Mouse (Mus musculus): ENCODE measurements around the gene Gm9970. TPM values are rescaled to one million over a fixed set of nuclear protein-coding genes. Genes with fewer than 3 reads are reported as not detected.

Gm9970 gene
- polyA plus RNA-seq, 1 experiment from 2014 or later, result 0.83 TPM

GRCm38 (mm10) chr5:31200327-31200768, 40.7 kb downstream of the Gm9970 start:
- H3K9ac ChIP-seq, result no peak overlapping the region
- no peaks in the 10 kb centered on the region for H3K27me3 ChIP-seq
- WGBS, result 84% methylated on average over 27 of the region's 27 CpGs

GRCm38 (mm10) chr5:31199893-31200292, 41.1 kb downstream of the Gm9970 start:
- WGBS, result 68% methylated on average over 9 of the region's 9 CpGs
- peak overlapping the region; percentile 5; the same call in 1 of the 2 replicates for H3K4me3 ChIP-seq (replicated peaks)

More at GRCm38 (mm10) chr5:31200327-31200768, 40.7 kb downstream of the Gm9970 start:
- Histone ChIP-seq H3K4me3 (replicated peaks) (peak overlapping the region; percentile 94), H3K4me2 (peak overlapping the region; percentile 76), H3K27ac (peak overlapping the region; percentile 51), H3K9me3 (replicated peaks) (peaks cover 4% of the 10 kb centered on the region), H3K36me3 (peaks cover 83% of the 10 kb centered on the region), H3K4me1 (peaks cover 33% of the 10 kb centered on the region)
- ATAC-seq (replicated peaks; ENCODE audit: low FRiP score), result 0 out of 2 replicates have a peak, but pooled peaks have one; percentile 9

GRCm38 (mm10) chr5:31199321-31199892, 41.6 kb downstream of the Gm9970 start:
- H3K27me3 ChIP-seq, result no peaks in the 10 kb centered on the region
- peaks cover 83% of the 10 kb centered on the region for H3K36me3 ChIP-seq

More at GRCm38 (mm10) chr5:31199893-31200292, 41.1 kb downstream of the Gm9970 start:
- H3K4me1 ChIP-seq, result peaks cover 33% of the 10 kb centered on the region
- no peaks in the 10 kb centered on the region for H3K27me3 ChIP-seq
- H3K9ac ChIP-seq, result no peak overlapping the region
- H3K36me3 ChIP-seq, result peaks cover 83% of the 10 kb centered on the region
- ATAC-seq (replicated peaks; ENCODE audit: low FRiP score), result no peak
- peak overlapping the region; percentile 51 for H3K27ac ChIP-seq
- peak overlapping the region; percentile 76; the same call in 1 of the 2 replicates for H3K4me2 ChIP-seq
- H3K9me3 ChIP-seq (replicated peaks), result peaks cover 4% of the 10 kb centered on the region

GRCm38 (mm10) chr5:31198616-31199320, 42.3 kb downstream of the Gm9970 start:
- WGBS, result 81% methylated on average over 5 of the region's 5 CpGs
- peaks cover 4% of the 10 kb centered on the region for H3K9me3 ChIP-seq (replicated peaks)
- H3K27me3 ChIP-seq, result no peaks in the 10 kb centered on the region
- ATAC-seq (replicated peaks; ENCODE audit: low FRiP score), result no peak
- no peak overlapping the region for H3K27ac ChIP-seq
- H3K9ac ChIP-seq, result no peak overlapping the region
- peaks cover 77% of the 10 kb centered on the region for H3K36me3 ChIP-seq
- no peak overlapping the region for H3K4me2 ChIP-seq
- H3K4me1 ChIP-seq, result peaks cover 44% of the 10 kb centered on the region
- H3K4me3 ChIP-seq (replicated peaks), result no peak overlapping the region

More at GRCm38 (mm10) chr5:31199321-31199892, 41.6 kb downstream of the Gm9970 start:
- peak overlapping the region; percentile 51; the same call in 1 of the 2 replicates for H3K27ac ChIP-seq
- H3K4me3 ChIP-seq (replicated peaks), result no peak overlapping the region
- no peak overlapping the region for H3K9ac ChIP-seq
- WGBS, result 92% methylated on average over 19 of the region's 19 CpGs
- H3K9me3 ChIP-seq (replicated peaks), result peaks cover 4% of the 10 kb centered on the region
- no peak for ATAC-seq (replicated peaks; ENCODE audit: low FRiP score)
- peaks cover 37% of the 10 kb centered on the region for H3K4me1 ChIP-seq
- H3K4me2 ChIP-seq, result no peak overlapping the region

- Histone ChIP-seq H3K4me3 (replicated peaks) (no peak overlapping the region), H3K4me1 (peaks cover 43% of the 10 kb centered on the region), H3K9me3 (replicated peaks) (peaks cover 4% of the 10 kb centered on the region), H3K9ac (no peak overlapping the region), H3K27ac (no peak overlapping the region), H3K4me2 (no peak overlapping the region), H3K36me3 (peaks cover 71% of the 10 kb centered on the region), H3K27me3 (no peaks in the 10 kb centered on the region)
- ATAC-seq (replicated peaks; ENCODE audit: low FRiP score), result no peak
- WGBS, result 73% methylated on average over 9 of the region's 9 CpGs
These were observed 42.9 kb downstream of the Gm9970 start for GRCm38 (mm10) chr5:31198170-31198569.

- H3K4me3 ChIP-seq (replicated peaks), result no peak overlapping the region
- WGBS, result 90% methylated on average over 12 of the region's 12 CpGs
- peaks cover 4% of the 10 kb centered on the region for H3K9me3 ChIP-seq (replicated peaks)
- peaks cover 39% of the 10 kb centered on the region for H3K4me1 ChIP-seq
- no peaks in the 10 kb centered on the region for H3K27me3 ChIP-seq
- peaks cover 64% of the 10 kb centered on the region for H3K36me3 ChIP-seq
- no peak overlapping the region for H3K9ac ChIP-seq
- no peak overlapping the region for H3K4me2 ChIP-seq
- ATAC-seq (replicated peaks; ENCODE audit: low FRiP score), result no peak
- no peak overlapping the region for H3K27ac ChIP-seq
These were observed 44.0 kb downstream of the Gm9970 start for GRCm38 (mm10) chr5:31197072-31197471.

- no peak for ATAC-seq (replicated peaks; ENCODE audit: low FRiP score)
These were observed 44.8 kb downstream of the Gm9970 start for GRCm38 (mm10) chr5:31196207-31196606.

GRCm38 (mm10) chr5:31195671-31196070, 45.4 kb downstream of the Gm9970 start:
- 93% methylated on average over 4 of the region's 4 CpGs for WGBS
- no peaks in the 10 kb centered on the region for H3K27me3 ChIP-seq
- peaks cover 69% of the 10 kb centered on the region for H3K36me3 ChIP-seq
- no peak overlapping the region for H3K9ac ChIP-seq
- no peak overlapping the region for H3K27ac ChIP-seq
- H3K4me2 ChIP-seq, result no peak overlapping the region
- H3K9me3 ChIP-seq (replicated peaks), result peaks cover 4% of the 10 kb centered on the region
- no peak for ATAC-seq (replicated peaks; ENCODE audit: low FRiP score)
- peaks cover 37% of the 10 kb centered on the region for H3K4me1 ChIP-seq
- H3K4me3 ChIP-seq (replicated peaks), result 0 out of 2 replicates have a peak overlapping the region, but pooled peaks have one; percentile 10

More at GRCm38 (mm10) chr5:31196207-31196606, 44.8 kb downstream of the Gm9970 start:
- Histone ChIP-seq H3K4me1 (peaks cover 43% of the 10 kb centered on the region), H3K4me2 (no peak overlapping the region), H3K27me3 (no peaks in the 10 kb centered on the region), H3K9me3 (replicated peaks) (peaks cover 4% of the 10 kb centered on the region), H3K27ac (no peak overlapping the region), H3K4me3 (replicated peaks) (no peak overlapping the region), H3K36me3 (peaks cover 65% of the 10 kb centered on the region), H3K9ac (no peak overlapping the region)
- WGBS, result 90% methylated on average over 10 of the region's 10 CpGs

- ATAC-seq (replicated peaks; ENCODE audit: low FRiP score), result no peak
- peak overlapping the region; percentile 95; the same call in 1 of the 2 replicates for H3K4me3 ChIP-seq (replicated peaks)
- 92% methylated on average over 16 of the region's 16 CpGs for WGBS
These were observed 46.2 kb downstream of the Gm9970 start for GRCm38 (mm10) chr5:31194486-31195485.

GRCm38 (mm10) chr5:31193631-31194281, 47.3 kb downstream of the Gm9970 start:
- Histone ChIP-seq H3K36me3 (peaks cover 68% of the 10 kb centered on the region), H3K9me3 (replicated peaks) (no peaks in the 10 kb centered on the region), H3K4me2 (peak overlapping the region; percentile 76), H3K27me3 (no peaks in the 10 kb centered on the region), H3K4me3 (replicated peaks) (peak overlapping the region; percentile 95), H3K4me1 (peaks cover 22% of the 10 kb centered on the region), H3K27ac (peak overlapping the region; percentile 94), H3K9ac (peak overlapping the region; percentile 87)
- ATAC-seq (replicated peaks; ENCODE audit: low FRiP score), result no peak
- 11% methylated on average over 25 of the region's 25 CpGs for WGBS

More at GRCm38 (mm10) chr5:31194486-31195485, 46.2 kb downstream of the Gm9970 start:
- Histone ChIP-seq H3K9ac (0 out of 2 replicates have a peak overlapping the region, but pooled peaks have one; percentile 87), H3K27ac (no peak overlapping the region), H3K9me3 (replicated peaks) (no peaks in the 10 kb centered on the region), H3K4me1 (peaks cover 29% of the 10 kb centered on the region), H3K36me3 (peaks cover 69% of the 10 kb centered on the region), H3K27me3 (no peaks in the 10 kb centered on the region), H3K4me2 (peak overlapping the region; percentile 76)
